Mouse (Mus musculus) spleen, postnatal 14 days (tissue): ENCODE measurements at regions not wholly inside any gene's neighbourhood (a gene's known extent, or its start where the extent isn't known, plus 50 kb on each side); places are given as distances from the start of the nearest gene placed in this dataset.

Source experiments
- DNase-seq, 2 experiments: peaks; one replicate each; pipeline ENCODE4 v3.0.0; 2021 to 2022; ENCODE audit warnings: low spot score in 2 of 2

DNA sequence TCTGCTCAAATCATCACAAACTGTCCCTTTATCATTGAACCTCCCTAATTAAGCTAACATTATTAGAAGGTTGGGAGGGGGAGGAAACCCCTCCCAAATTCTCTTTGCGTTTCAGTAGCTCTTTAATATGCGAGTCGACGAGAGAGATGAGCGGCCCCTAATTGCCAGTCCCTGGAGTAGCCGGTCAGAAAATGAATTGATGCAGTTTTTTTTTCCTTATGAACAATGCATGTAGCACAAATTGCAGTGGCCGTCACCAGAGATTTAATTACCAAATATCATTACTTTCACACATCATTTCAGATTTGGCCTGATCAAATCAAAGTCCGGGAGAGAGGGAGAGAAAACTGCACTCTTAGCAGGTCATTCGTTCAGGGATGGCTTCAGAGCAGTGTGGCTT lies 61.1 kb upstream of the Top1 start:
- no peak for DNase-seq

DNA sequence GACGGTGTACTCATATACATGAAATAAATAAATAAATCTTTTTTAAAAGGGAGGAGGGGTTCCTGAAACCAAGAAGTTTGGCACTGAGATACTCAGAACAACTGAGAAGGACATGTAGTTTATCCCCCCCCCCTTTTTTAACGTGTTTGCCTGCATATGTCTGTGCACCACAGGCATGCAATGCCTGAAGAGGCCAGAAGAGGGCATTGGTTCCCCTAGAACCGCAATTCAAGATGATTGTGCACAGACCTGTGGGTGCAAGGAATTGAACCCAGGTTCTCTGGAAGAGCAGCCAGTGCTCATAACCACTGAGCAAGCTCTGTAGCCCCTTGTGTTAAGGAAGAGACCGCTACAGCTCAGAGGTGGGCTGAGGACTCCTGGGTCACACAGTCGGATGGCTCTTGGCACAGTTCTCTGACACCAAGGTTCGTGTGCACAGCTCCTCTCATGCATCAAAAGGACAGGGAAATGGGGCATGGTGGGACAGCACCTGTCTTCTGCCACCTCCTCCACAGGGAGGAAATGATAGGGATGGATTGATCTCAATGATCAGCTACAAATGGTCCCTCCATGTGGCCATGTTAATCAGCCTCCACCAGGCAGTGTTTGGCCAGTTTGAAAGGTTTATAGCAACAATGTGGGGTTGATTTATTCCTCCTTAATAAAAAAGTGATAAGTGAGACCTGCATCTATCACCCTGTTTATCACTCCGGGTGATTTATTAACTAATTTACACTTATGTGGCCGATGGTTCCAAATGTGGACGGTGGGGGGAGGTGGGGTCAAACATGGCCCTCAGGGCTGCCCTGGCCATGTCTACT lies 58.5 kb upstream of the Top1 start:
- no peak for DNase-seq

- no peak for DNase-seq
Observed at GRCm38 (mm10) chr2:160588401-160588800, 57.3 kb upstream of the Top1 start.

- DNase-seq, result no peak
Observed at GRCm38 (mm10) chr2:160590209-160590910, 55.3 kb upstream of the Top1 start.

GRCm38 (mm10) chr2:160591446-160592180 lies 54.1 kb upstream of the Top1 start:
- no peak for DNase-seq

DNA sequence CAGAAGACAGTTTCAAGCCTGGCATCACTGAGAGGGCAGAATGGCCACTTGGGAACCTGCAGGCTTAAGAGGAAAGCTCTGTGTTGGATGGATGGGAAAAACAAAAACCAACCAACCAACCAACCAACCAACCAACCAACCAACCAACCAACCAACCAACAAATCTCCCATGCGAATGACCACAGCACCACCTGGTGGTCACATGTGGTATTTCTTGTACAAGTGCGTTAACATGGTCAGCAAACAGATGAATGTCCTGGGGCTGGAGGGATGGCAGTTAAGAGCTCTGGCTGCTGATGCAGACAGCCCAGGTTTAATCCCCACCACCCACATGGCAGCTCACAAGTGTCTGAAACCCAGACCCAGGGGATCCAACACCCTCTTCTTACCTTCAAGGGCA lies 52.7 kb upstream of the Top1 start:
- peak; percentile 44 to 65 for DNase-seq
